Mouse (Mus musculus): ENCODE data around the gene Adra2a. TPM values are rescaled to one million over a fixed set of nuclear protein-coding genes. Genes with fewer than 3 reads are reported as not detected.

Adra2a gene
- 0.04 TPM for polyA plus RNA-seq (2014; fragmentation: Illumina TruSeq; extraction: RNeasy Lipid Tissue Mini Kit (QIAGEN cat#74804); ENCODE audit: low read depth, low replicate concordance)

GRCm38 (mm10) chr19:54043851-54044250 lies at the start of gene Adra2a:
TSS of gene Adra2a (plus strand) at chr19:54044151.

Other genes with a start within 250 kb of the Adra2a start
- gene Pdcd4, start 151.9 kb upstream of the Adra2a start, polyA plus RNA-seq (2014; fragmentation: Illumina TruSeq; extraction: RNeasy Lipid Tissue Mini Kit (QIAGEN cat#74804); ENCODE audit: low read depth, low replicate concordance): 225 TPM
- gene Shoc2, start 99.8 kb upstream of the Adra2a start, polyA plus RNA-seq (2014; fragmentation: Illumina TruSeq; extraction: RNeasy Lipid Tissue Mini Kit (QIAGEN cat#74804); ENCODE audit: low read depth, low replicate concordance): 43.9 TPM
- 342 TPM for gene Bbip1, start 99.5 kb upstream of the Adra2a start, polyA plus RNA-seq (2014; fragmentation: Illumina TruSeq; extraction: RNeasy Lipid Tissue Mini Kit (QIAGEN cat#74804); ENCODE audit: low read depth, low replicate concordance)

Data from testis, adult 10 weeks (tissue).